Comparison of ENCODE assay signal across 8 mouse cellular contexts in the genomic region with DNA sequence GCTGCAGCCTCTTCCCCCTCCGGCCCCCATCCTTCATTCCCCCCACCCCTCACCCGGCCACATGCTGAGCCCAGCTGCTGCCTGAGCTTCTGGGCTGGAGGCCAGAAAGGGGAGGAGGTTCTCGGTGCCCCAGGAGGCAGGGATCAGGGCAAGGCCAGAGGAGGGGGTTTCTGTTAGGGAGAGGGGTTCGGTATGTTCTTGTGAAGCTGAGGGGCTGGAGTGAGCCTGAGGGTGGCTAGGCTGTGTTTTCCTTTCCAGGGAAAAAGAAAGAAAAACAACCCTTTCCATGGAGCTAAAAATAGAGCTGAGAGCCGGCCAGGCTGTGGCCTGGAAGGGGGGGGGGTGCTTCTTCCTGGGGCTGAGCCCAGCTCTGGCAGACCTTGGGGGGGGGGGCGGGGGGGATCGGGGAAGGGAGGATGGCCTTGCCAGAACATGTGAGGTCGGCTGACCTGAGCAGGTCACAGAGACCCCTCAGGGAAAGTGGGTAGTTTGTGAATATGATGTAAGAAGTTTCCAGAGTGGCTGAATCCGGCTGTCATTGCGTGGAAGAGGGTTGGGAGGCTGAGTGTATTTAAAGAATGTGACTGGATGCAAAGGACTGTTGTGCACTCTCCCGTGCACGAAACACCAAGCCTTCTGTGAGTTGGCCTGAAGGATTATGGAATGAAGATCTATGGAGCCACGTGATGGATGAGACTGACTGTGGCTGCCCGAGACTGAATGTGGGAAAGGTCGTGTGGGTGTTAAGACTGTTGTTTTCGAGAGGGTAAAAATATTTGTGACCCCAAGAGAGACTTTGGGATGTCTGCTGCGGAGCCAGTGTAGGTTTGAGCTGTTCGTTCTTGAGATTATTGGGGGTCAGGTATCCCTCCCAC. TPM values are rescaled to one million over a fixed set of nuclear protein-coding genes. Genes with fewer than 3 reads are reported as not detected.
DNase-seq lines count a peak whose midpoint lies in the region; ATAC-seq and TF ChIP-seq lines count a peak whose summit lies in the region.

No protein-coding gene starts in this region.

- no peaks in the 10 kb centered on the region for H3K27me3 ChIP-seq in Patski
- peaks cover 4% of the 10 kb centered on the region; the same call in 1 of the 2 replicates for H3K27me3 ChIP-seq in forebrain, postnatal 0 days (ENCODE audit: insufficient read depth, low read length)
- H3K27me3 ChIP-seq in hindbrain, embryonic 10.5 days (ENCODE audit: insufficient read depth, poor library complexity, severe bottlenecking), result no peaks in the 10 kb centered on the region; the same call in 1 of the 2 replicates

- no peaks in the 10 kb centered on the region for H3K9me3 ChIP-seq in forebrain, postnatal 0 days (ENCODE audit: low read length)
- no peaks in the 10 kb centered on the region for H3K9me3 ChIP-seq in hindbrain, embryonic 10.5 days

- H3K4me2 ChIP-seq in forebrain, postnatal 0 days (ENCODE audit: low read depth), result peak overlapping the region; percentile 64

- CTCF ChIA-PET in Patski (lab: Charles Lee), result interaction anchor here (1.1 to 14.5 kb wide), 4 partner anchors 12 to 82 kb away, joined by 3 to 188 read pairs (median 10); no protein-coding TSS in a partner anchor

- H3K27ac ChIP-seq in forebrain, postnatal 0 days (ENCODE audit: low read depth, low read length), result peak overlapping the region; percentile 84
- H3K27ac ChIP-seq in hindbrain, embryonic 10.5 days, result peak overlapping the region; percentile 99

- in situ Hi-C loops in Patski (cut with MboI; ENCODE audit: low pct_unique_long_range_greater_than_20kb), result loop anchor here (5.0 kb wide), 1 partner anchor 264 kb away; no protein-coding TSS in a partner anchor

- WGBS in forebrain, postnatal 0 days, result 0% methylated on average over 17 of the region's 18 CpGs
- WGBS in hindbrain, embryonic 10.5 days, result 1% methylated on average over 18 of the region's 18 CpGs

- H3K4me3 ChIP-seq in forebrain, postnatal 0 days (ENCODE audit: low read depth, low read length), result peak overlapping the region; percentile 76
- H3K4me3 ChIP-seq in hindbrain, embryonic 10.5 days, result peak overlapping the region; percentile 73

- DNase-seq in Patski (ENCODE audit: low read depth, low spot score), result no peak
- peak; percentile 83 to 87 for DNase-seq in cerebellum, adult 18-20 months
- DNase-seq in forebrain, postnatal 0 days, result peak; percentile 75
- DNase-seq in hindbrain, embryonic 10.5 days (ENCODE audit: low spot score), result peak; percentile 79
- DNase-seq in layer of hippocampus, postnatal 14 days (ENCODE audit: low spot score in 2 of 2), result peak; percentile 55 to 60
- peak; percentile 88 for DNase-seq in lung, postnatal 36 days
- peak; percentile 62 to 75 for DNase-seq in right cerebral cortex, adult 2 months (ENCODE audit: low spot score in 2 of 2)
- DNase-seq in thymus, postnatal 4 days, result no peak

- no peak for TF ChIP-seq CTCF in Patski (IDR thresholded peaks at IDR 0.05)
- no peak for TF ChIP-seq CTCF in forebrain, postnatal 0 days (IDR thresholded peaks at IDR 0.05; ENCODE audit: low read depth)

- POLR2A ChIA-PET in Patski (lab: Charles Lee), result interaction anchor here (0.6 to 2.7 kb wide), 10 partner anchors 9 to 267 kb away, joined by 3 to 14 read pairs (median 4); partner anchors contain the start of genes Mrpl43 and Twnk

- H3K9ac ChIP-seq in forebrain, postnatal 0 days, result peak overlapping the region; percentile 59

- H3K4me1 ChIP-seq in forebrain, postnatal 0 days (ENCODE audit: insufficient read depth), result peaks cover 22% of the 10 kb centered on the region
- peaks cover 78% of the 10 kb centered on the region for H3K4me1 ChIP-seq in hindbrain, embryonic 10.5 days (replicated peaks)

- peaks cover 3% of the 10 kb centered on the region for H3K36me3 ChIP-seq in forebrain, postnatal 0 days (ENCODE audit: insufficient read depth)
- peaks cover 27% of the 10 kb centered on the region for H3K36me3 ChIP-seq in hindbrain, embryonic 10.5 days

- ATAC-seq in Patski, result peak; percentile 54
- peak; percentile 48 for ATAC-seq in forebrain, postnatal 0 days

RNA-seq across cellular contexts. Expression of gene Lzts2, which starts 2.4 kb away (rescaled TPM):
- polyA plus RNA-seq in Patski (2021), result 114 TPM
- 26.6 and 29.3 TPM in 2 replicates for total RNA-seq in forebrain, postnatal 0 days (2014; rRNA removed)
- polyA plus RNA-seq in forebrain, postnatal 0 days (2015; fragmentation: Nextera tagmentation; extraction: Ambion mirVana), result 14.6 and 15.0 TPM in 2 replicates
- 67.5 and 69.1 TPM in 2 replicates for polyA plus RNA-seq in hindbrain, embryonic 10.5 days (2016; fragmentation: Nextera tagmentation; extraction: Ambion mirVana)
- 10 to 100 TPM; 24.0 to 24.6 TPM for total RNA-seq in layer of hippocampus, postnatal 14 days (2021)

RNA-seq across cellular contexts. Expression of gene Mrpl43, which starts 10.3 kb away (rescaled TPM):
- 68.3 TPM for polyA plus RNA-seq in Patski (2021)
- 60.6 and 62.2 TPM in 2 replicates for total RNA-seq in forebrain, postnatal 0 days (2014; rRNA removed)
- polyA plus RNA-seq in forebrain, postnatal 0 days (2015; fragmentation: Nextera tagmentation; extraction: Ambion mirVana), result 85.7 and 99.2 TPM in 2 replicates
- 75.6 and 83.0 TPM in 2 replicates for polyA plus RNA-seq in hindbrain, embryonic 10.5 days (2016; fragmentation: Nextera tagmentation; extraction: Ambion mirVana)
- total RNA-seq in layer of hippocampus, postnatal 14 days (2021), result 10 to 100 TPM; 46.2 to 47.5 TPM

RNA-seq across cellular contexts. Expression of gene Twnk, which starts 11.1 kb away (rescaled TPM):
- 27.8 TPM for polyA plus RNA-seq in Patski (2021)
- total RNA-seq in forebrain, postnatal 0 days (2014; rRNA removed), result 7.7 and 8.6 TPM in 2 replicates
- polyA plus RNA-seq in forebrain, postnatal 0 days (2015; fragmentation: Nextera tagmentation; extraction: Ambion mirVana), result 8.8 and 10.8 TPM in 2 replicates
- 23.6 and 32.6 TPM in 2 replicates for polyA plus RNA-seq in hindbrain, embryonic 10.5 days (2016; fragmentation: Nextera tagmentation; extraction: Ambion mirVana)
- 10 to 100 TPM; 14.7 to 15.2 TPM for total RNA-seq in layer of hippocampus, postnatal 14 days (2021)

RNA-seq across cellular contexts. Expression of gene Sema4g, which starts 27.7 kb away (rescaled TPM):
- 8.8 TPM for polyA plus RNA-seq in Patski (2021)
- total RNA-seq in forebrain, postnatal 0 days (2014; rRNA removed), result 35.9 and 54.7 TPM in 2 replicates
- polyA plus RNA-seq in forebrain, postnatal 0 days (2015; fragmentation: Nextera tagmentation; extraction: Ambion mirVana), result 8.2 and 12.1 TPM in 2 replicates
- polyA plus RNA-seq in hindbrain, embryonic 10.5 days (2016; fragmentation: Nextera tagmentation; extraction: Ambion mirVana), result 3.6 and 5.9 TPM in 2 replicates
- 10 to 100 TPM; 40.1 to 46.0 TPM for total RNA-seq in layer of hippocampus, postnatal 14 days (2021)

RNA-seq across cellular contexts. Expression of gene Pdzd7, which starts 28.9 kb away (rescaled TPM):
- polyA plus RNA-seq in Patski (2021), result 4.9 TPM
- total RNA-seq in forebrain, postnatal 0 days (2014; rRNA removed), result 5.2 and 6.4 TPM in 2 replicates
- polyA plus RNA-seq in forebrain, postnatal 0 days (2015; fragmentation: Nextera tagmentation; extraction: Ambion mirVana), result 1.6 and 1.9 TPM in 2 replicates
- 0.26 and 0.40 TPM in 2 replicates for polyA plus RNA-seq in hindbrain, embryonic 10.5 days (2016; fragmentation: Nextera tagmentation; extraction: Ambion mirVana)
- 1 to 10 TPM; 2.1 to 2.3 TPM for total RNA-seq in layer of hippocampus, postnatal 14 days (2021)

Comparison
In these comparisons a context has a peak if more than half of its experiments do, and no peak if none do; other contexts are left out.
1. DNase-seq: peak in cerebellum, adult 18-20 months (2 of 2), forebrain, postnatal 0 days (single experiment), hindbrain, embryonic 10.5 days (single experiment), layer of hippocampus, postnatal 14 days (2 of 2), lung, postnatal 36 days (single experiment) and right cerebral cortex, adult 2 months (2 of 2); none in Patski (single experiment) and thymus, postnatal 4 days (single experiment).